Mouse (Mus musculus): Measurements from ENCODE around the gene Sh3bgr.

The Sh3bgr gene

GRCm38 (mm10) chr16:96209789-96210188 is 9.5 kb downstream of the Sh3bgr start:
- in situ Hi-C loops (cut with MseI, MboI) = no loop called here

DNA sequence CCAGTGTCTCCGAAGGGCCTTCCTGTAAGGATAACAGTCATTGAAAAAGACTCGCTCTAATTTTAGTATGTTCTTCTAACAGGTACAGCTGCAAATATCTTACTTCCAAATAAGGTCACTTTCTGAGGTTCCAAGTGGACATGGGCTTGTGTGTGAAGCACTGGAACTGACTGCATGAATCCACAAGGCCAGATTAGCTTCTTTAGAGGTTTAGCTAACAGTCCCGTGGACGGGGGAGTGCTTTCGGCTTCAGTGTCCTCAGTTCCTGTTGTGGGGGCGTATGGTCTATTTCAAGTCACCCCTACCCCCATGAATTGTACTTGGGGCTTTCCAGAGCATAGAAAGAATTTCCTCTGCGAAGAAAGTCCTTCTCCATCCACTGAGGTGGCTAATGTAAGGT is 10.6 kb downstream of the Sh3bgr start:
- in situ Hi-C loops (cut with MseI, MboI) = no loop called here

DNA sequence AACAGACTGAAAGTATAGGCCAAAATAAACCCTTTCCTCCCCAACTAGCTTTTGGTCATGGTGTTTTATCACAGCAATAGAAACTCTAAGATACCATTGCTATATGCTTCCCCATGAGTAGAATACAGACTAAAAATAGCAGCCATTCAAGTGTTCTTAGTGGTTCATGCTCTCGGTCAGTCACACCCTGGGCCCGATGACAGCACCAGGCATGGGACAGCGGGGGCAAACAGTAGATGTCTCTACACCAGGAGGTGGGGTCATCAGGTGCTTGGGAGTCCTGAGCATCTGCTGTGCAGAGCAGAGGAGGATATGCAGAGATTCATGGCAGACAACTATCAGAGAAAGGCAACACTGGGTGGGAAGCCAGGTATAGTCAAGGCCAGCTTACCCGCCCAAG is 12.8 kb downstream of the Sh3bgr start:
- in situ Hi-C loops (cut with MseI, MboI) = no loop called here

DNA sequence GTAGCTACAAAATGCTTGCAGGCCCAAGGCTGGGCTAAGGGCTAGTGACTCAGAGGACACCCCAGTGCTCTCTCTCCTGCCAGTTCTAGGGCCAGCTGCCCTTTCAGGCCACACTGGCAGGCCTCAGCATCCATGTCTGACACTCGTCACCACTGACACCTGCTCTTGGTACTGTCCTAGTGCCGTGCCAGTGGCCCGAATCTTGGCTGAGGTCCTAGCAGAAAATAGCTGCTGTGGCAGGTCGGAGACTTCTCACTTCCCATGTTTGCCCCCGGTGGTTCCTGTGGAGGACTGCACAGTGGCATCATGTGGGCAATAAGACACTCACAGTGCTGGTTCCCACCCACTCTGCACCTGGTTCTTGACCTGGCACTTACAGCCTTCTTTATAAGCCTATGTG is 21.2 kb downstream of the Sh3bgr start:
- in situ Hi-C loops (cut with MseI, MboI) = no loop called here

DNA sequence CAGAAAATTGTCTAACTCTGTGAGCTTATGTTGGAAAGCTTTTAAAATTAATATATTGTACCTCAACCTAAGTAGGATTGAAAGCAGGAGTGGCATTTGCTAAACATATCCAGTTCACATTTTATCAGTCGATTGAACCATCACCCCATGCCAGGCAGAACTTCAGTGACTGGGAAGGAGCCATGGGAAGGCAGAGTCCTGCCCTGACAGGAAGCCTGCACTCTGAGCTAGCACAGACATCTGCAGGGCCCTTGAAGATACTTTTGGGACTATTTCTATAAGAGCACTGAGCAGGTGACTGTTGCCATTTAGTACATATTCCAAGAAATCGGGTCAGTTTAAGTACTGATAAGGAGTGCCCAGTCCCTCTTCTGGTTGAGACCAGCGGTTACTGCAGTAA is 21.7 kb downstream of the Sh3bgr start:
- in situ Hi-C loops (cut with MseI, MboI) = no loop called here

DNA sequence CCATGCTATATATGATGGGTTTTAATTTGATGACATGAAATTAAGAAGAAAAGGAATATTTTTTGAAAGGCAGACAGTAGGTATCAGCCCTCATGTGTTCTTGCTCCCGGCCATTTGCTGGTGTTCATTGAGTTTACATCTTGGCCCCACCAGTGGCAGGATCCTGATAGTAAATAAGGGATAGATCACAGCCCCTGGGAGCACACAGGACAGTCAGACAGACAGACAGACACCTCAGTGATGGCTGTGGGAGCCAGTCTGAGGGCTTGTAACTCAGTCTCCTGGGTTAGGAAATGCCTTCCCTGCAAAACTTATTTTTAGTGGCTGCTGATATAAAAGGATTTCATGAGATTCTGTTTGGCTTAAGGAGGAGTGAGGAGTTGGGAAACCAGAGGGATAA is 22.2 kb downstream of the Sh3bgr start:
- in situ Hi-C loops (cut with MseI, MboI) = no loop called here

GRCm38 (mm10) chr16:96228438-96228837 is 28.2 kb downstream of the Sh3bgr start:
- in situ Hi-C loops (cut with MseI, MboI) = no loop called here

DNA sequence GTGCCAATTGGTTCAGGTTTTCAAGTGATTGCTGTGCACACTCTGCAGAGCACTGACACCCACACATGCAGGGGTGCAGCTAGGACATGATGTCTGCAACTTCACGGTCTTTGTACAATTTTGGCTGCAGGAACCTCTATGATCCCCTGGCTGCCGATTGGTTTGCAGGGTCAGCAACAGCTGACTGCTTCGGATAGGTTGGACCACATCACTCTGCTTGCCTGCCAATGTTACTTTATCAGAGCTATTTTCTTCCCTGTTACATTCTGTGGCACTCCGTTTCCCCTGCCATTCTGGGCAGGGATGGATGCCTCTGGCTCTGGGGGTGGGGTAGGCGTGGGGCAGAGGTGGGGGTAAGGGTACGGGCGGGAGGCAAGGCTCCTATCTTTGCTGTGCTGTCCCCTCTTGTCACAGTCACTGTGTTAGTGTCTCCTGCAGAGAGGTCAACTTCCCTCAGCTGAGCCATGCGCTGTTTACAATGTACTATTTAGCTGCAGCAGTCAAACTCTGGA is 28.9 kb downstream of the Sh3bgr start:
- in situ Hi-C loops (cut with MseI, MboI) = no loop called here

GRCm38 (mm10) chr16:96230411-96230810 is 30.2 kb downstream of the Sh3bgr start:
- in situ Hi-C loops (cut with MseI, MboI) = loop anchor here (5.0 kb wide), 2 partner anchors 112 to 117 kb away; no protein-coding TSS in a partner anchor

GRCm38 (mm10) chr16:96231251-96231650 is 31.0 kb downstream of the Sh3bgr start:
- in situ Hi-C loops (cut with MseI, MboI) = loop anchor here (5.0 kb wide), 2 partner anchors 111 to 116 kb away; no protein-coding TSS in a partner anchor

DNA sequence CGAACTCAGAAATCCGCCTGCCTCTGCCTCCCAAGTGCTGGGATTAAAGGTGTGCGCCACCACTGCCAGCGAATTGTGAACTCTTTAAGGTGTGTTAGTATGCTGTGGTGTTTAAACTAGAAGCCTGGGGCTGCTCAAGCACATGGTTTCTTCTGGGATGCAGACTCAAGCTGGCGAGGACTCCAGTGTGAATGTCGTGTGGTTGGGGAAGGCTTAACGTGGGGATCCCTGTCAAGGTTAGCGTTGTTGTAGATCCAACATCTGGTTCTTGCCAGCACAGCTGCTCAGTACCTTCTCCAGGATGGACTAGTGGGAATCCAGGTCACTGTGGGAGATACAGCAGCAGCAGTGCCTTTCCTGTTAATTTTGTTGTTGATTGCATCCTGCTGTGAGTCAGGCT is 31.7 kb downstream of the Sh3bgr start:
- in situ Hi-C loops (cut with MseI, MboI) = loop anchor here (5.0 kb wide), 2 partner anchors 110 to 115 kb away; no protein-coding TSS in a partner anchor

DNA sequence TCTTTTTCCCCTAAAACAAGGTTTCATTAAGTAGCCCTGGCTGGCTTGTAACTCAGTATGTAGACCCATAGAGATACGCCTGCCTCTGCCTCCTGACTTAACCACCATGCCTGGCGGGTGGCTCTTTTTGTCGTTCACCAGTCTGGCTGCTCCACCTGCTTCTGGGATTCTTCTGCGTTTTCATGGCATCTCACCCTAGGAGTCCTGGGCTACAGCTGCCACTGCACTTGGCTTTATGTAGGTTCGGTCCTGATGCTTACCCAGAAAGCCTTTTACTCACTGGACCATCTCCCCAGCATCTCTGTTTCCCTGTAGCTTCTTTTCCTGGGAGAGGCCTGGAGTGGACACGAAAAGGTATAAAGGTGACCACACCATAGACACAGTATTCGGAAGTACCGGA is 33.7 kb downstream of the Sh3bgr start:
- in situ Hi-C loops (cut with MseI, MboI) = loop anchor here (5.0 kb wide), 2 partner anchors 108 to 113 kb away; no protein-coding TSS in a partner anchor

GRCm38 (mm10) chr16:96235366-96235970 is 35.2 kb downstream of the Sh3bgr start, which contains the start of gene B3galt5:
TSS of gene B3galt5 (plus strand) at chr16:96235801.
- in situ Hi-C loops (cut with MseI, MboI) = no loop called here

DNA sequence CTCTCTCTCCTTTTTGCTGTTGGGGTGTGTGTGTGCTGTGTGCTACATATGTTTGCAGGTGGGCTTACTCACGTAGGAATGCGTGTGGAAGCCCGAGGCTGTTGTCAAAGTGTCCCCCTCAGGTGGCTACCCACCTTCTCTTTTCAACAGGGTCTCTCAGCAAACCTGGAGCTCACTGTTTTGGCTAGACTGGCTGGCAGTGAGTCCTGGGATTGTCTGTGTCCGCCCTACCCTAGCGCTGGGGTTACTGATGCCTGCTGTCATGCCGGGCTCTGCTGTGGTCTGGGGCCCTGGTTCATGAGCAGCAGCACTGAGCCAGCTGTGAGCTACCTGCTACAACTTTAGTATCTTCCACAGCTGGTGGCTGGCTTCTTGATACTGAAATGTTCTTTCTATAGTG is 44.2 kb downstream of the Sh3bgr start:
- in situ Hi-C loops (cut with MseI, MboI) = no loop called here

GRCm38 (mm10) chr16:96249635-96250034 is 49.4 kb downstream of the Sh3bgr start:
- in situ Hi-C loops (cut with MseI, MboI) = no loop called here

- in situ Hi-C loops (cut with MseI, MboI) = no loop called here
Measured at GRCm38 (mm10) chr16:96252146-96252545, 51.9 kb downstream of the Sh3bgr start.

- in situ Hi-C loops (cut with MseI, MboI) = no loop called here
Measured at GRCm38 (mm10) chr16:96258429-96258828, 58.2 kb downstream of the Sh3bgr start.

GRCm38 (mm10) chr16:96271736-96272135 is 71.5 kb downstream of the Sh3bgr start:
- in situ Hi-C loops (cut with MseI, MboI) = no loop called here

DNA sequence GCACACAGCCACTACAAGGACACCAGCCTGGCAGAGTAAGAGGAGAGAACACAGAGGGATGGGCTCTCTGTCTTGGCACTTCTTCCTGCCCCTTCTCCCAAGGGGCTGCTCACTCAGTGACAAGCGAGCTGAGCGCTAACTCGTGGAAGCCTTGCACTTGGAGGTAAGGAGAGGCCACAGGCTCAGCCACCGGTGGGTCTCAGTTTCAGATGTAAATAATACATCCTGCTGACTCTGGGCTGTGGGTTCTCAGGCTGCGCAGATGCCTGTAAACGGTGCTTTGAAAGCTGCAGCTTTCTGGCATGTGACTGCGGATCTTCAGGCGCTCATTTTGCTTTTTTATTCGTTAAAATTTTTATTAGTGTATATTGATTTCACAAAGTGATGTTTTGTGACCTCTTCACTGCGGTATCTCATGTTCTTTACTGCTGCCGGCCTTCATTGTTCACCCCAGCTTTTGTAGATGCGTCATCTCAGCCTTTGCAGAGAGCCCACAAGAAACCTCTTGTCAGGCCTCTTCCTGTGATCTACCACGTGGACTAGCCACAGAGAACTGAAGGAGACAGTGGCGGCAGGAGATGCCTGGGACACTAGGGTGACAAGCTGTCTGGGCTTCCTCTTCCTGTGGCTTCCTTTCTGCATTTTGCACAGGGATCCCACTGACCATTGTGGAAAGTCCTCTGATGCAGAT is 72.8 kb downstream of the Sh3bgr start:
- in situ Hi-C loops (cut with MseI, MboI) = no loop called here

- in situ Hi-C loops (cut with MseI, MboI) = no loop called here
Measured at GRCm38 (mm10) chr16:96276596-96276995, 76.3 kb downstream of the Sh3bgr start.
